Mouse (Mus musculus) mouse embryonic stem cell (cell line): ENCODE results near the gene Zfp455.
"Not testable (repeated sequence)": the region's sequence is repeated elsewhere in the genome, so short reads cannot be mapped to it uniquely, and the experiment has no call there.

Source experiments
- in situ Hi-C, 2 experiments: fragments of 300-500 bp; cut with MboI; formaldehyde crosslinking; loops; 1 replicate in 1 of 2; 3 replicates in 1 of 2; pipeline ENCODE4 v1.14.3; 2019 to 2020; ENCODE audit warnings: low sequenced_read_pairs in 2 of 2, low pct_unique_long_range_greater_than_20kb in 1 of 2, mixed read lengths in 1 of 2; ENCODE audit not compliant: unreplicated experiment in 1 of 2

The Zfp455 gene

DNA sequence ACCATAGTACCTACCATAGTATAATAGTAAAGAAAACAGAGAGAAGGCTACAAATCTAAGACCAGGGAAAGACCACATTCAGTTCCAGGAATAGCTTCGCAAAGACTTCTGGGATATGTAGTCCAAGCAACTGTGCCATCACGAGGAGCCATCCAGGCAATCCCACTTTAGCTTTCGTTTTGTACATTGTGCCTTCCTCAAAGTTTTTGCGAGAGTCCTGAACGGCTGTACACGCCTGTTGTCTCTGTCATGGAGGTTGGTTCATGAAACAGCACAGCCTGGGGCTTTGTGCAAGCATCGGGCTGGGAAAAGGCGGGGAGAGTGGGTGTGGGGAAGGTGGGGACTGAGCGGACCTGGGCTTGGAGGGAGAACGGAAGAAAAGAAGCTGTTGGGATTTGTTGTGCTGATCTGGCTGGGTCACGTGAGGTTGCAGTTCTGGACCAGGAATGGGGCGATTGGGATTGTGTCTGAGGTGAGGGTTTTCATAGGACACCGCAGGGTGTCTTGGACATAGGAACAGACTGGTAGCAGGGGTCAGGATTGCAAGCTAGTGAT is at the start of gene Zfp455:
Gene Zfp455, plus strand, starts transcription at position 167 of the 555 bp plus-strand sequence.
- in situ Hi-C loops = no loop called here

DNA sequence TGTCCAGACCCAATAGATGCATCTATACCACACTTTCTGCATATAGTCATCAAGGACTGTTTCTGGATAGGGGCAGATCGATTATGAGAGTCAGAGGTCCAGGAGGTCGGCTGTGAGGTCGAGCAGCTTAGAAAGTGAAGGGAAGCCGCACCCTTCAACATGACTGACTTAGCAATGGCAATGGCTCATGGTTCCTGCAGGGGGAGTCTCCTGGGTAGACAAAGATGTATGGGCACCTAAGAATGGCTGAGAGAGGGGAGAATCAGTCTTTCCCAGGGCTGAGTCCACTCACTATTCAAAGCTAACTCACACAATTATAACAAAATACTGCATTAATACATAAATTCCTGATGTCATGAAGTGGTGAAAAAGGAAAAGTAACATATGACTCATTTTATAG is 28.2 kb upstream of the Zfp455 start:
- in situ Hi-C loops = loop anchor here in 1 of 2 experiments (10.0 kb wide), 1 partner anchor 209 kb away; the partner anchor contains the start of genes Gm28041 and Zfp456

DNA sequence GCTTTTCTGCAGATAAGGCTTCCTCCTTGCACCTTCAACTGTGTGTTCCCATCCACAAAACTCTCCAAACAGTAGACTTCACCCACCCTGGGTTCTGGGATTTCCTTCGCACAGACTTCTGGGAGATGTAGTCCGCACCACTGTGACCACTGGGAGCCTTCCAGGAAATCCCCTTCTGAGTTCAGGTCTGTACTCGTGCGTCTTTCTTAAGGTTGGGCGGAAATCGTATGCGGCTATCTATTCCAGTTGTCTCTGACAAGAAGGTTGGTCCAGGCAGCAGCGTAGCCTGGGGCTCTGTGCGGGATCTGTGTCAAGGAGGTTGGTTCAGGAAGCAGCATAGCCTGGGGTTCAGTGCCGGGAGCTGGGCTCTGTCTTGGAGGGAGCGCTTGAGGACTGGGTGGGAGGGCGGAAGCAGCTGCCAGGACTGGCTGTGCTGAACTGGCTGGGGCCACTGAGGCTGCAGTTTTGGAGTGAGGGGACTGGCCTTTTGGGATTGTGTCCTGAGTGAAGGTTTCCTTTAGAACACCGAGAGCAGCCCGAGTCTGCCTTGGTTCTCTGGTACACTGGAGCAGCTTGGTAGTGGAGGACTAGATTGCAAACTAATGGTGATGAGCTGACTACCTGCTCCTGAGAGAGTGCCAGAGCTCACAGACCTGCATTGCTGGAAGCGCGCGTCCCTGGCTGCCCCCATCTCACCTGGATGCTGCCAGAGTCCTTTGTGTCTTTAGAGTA is 21.1 kb upstream of the Zfp455 start, which contains the start of gene Rsl1:
Gene Rsl1, plus strand, starts transcription at position 192 of the 732 bp plus-strand sequence.
- in situ Hi-C loops = not testable (repeated sequence)

DNA sequence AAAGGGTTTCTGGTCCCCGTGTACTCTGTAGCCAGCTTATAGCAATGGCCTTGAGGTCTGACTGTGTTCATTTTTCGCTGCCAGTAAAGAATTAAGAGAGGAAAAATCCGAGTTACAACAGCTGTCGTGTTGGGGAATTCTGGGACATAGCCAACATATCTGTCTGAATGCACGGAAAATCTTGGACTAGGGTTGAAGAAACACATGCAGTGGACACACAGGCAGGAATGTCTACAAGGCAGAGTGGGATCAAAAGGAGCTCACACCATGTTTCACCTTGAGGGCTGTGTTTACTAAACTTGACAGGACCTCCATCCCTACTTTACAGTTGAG is 20.6 kb upstream of the Zfp455 start:
- in situ Hi-C loops = no loop called here

DNA sequence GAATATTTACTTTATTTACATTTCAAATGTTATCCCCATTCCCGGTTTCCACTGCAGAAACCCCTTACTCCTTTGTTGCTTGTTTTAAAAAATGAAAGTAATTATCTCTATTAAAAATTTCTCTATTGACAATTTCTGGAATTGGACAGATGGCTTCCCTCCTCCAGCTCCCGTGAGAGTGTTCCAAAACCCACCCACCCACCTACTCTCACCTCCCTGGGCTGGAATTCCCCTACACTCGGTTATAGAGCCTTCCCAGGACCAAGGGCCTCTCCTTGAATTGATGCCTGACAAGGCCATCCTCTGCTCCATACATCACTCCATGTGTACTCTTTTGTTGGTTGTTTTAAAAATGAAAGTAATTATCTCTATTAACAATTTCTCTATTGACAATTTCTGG is 7.3 kb downstream of the Zfp455 start:
- in situ Hi-C loops = no loop called here

DNA sequence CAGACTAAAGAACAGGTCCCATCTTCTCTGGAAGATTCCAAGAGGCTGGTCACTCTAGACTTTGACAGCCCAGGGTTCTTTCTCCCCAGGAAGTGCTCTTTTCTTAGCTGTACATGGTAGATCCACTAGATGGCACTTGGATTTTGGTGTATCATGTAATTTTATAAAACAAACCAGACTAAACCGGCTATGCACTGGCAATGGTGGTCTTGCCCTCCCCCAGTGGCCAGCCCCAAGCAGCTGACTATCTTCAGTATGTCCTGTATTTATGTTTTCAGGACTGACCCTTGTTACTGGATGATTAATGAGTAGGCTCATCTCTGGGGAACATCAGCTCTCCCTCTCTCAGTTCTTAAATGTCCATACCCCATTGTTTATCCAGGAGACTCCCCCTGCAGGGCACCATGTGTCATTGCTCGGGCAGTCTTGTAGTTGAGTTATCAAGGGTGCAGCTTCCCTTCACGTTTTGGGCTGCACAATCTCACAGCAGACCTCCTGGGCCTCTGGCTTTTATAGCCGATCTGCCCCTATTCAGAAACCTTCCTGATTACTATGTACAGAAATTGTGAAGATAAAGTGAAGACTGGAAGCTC is 19.8 kb downstream of the Zfp455 start:
- in situ Hi-C loops = no loop called here
